Mouse (Mus musculus) spleen, postnatal 36 days (tissue): ENCODE measurements around the gene Cep170b.

ENCODE experiments used
- DNase-seq, 2 experiments: peaks; one replicate each; pipeline ENCODE4 v3.0.0; 2022; ENCODE audit warnings: low spot score in 2 of 2, mixed read lengths in 1 of 2

Gene Cep170b

DNA sequence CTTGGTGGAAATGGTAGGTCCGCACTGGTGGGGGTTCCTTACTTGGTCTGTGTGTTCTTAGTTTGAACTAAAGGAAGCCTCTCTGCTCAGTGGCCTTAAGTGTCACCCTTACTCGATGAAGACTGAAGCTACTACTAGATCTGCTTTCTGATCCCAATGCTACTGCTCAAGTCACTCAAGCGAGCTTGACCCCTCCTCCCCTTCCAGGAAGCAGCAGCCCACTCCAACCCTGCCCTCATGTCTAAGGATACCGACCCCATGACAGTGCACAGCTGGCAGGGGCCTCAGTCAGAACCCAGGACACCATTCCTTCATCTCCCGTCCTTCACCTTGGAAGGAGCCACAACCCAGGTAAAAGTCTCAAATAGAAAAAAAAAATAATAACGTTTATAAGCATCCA is at the start of gene Cep170b:
Cep170b (plus strand) TSS at position 240 of the 400 bp plus-strand sequence.
- DNase-seq = no peak

DNA sequence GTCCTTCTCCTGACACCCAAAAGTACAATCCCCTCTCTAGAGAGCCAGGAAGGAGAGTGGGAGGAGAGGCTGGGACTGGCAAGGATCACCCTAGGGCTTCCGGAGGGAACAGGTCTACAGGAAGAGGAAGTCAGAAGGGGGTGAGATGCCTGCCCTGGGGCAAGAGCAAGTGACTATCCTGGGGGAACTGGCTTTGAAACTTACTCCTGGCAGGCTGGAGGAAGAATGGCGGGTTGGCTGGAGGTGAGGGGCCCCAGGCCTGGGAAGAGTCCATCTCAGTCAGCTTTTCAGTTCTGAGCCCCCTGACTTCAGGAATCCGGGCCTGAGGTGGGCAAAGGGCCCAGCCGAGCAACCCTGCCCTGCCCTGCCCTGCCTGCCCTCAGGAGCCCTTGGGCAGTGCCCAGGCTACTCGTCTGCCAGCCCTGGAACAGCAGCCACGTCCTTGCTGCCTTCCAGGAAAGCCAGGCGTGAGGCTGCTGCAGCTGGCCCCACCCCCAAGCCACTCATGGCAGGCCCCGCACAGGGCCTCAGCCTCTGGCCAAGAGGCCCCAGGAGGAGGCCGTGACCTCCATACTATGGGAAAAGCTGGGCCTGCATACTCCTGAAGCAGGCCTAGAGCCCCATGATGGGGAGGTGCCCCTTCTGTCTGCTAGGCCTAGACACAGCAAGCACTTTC is 49.4 kb upstream of the Cep170b start:
- DNase-seq = no peak

DNA sequence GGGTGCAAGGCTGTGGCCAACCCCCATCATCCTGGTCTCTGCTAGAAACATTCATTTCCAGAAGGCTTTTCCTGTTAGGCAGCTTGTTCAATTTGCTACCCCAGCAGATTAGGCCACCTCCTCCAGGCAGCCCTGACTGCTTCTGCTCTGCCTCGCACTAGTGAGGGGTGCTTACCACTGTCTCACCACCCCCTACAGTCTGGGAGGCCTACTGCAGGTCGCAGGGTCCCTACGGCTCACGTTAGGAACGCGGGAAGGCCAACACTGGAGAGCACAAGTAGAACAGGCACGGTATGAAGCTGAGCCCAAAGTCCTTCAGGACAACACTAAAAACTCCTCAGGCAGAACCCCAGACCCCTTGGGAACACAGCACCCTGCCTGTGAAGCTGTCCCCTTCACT is 48.4 kb upstream of the Cep170b start:
- DNase-seq = no peak

DNA sequence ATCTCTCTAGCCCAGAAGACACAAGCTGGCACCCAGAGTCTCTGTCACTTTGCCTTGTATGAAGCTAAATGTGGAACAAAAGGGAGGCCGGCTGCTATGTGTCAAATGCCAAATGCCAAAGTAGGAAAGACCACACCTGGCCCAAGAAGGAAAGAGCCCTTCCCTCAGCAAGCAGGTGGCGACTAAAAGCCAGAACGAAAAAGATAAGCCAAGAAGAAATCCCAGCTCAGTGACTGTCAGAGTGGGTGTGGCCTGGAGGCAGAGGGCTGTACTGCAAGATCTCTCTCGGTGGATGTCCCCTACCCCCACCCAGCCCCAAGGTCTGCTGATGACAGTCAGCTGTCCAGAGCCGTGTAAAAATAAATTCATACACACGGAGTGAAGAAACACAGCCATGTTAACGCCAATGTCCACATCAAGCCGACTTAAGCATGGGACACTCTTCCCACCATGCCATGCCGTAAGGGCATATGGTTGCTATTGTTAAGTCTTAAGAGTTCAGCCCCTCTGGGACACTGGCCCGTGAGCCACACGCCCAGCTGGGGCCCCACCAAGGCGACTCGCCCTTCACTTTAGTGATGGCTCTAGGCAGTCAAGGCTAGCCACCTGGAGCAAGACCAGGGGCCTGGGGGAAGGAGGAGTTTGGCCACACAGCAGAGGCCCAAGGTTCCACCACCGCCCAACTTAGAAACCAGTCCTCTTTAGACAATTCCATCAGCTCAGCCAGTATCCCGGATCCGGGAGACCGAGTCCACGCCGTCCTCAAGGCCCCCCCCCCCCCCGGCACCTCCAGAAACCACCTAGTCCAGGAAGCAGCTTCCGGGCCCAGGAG is 47.3 kb upstream of the Cep170b start:
- peak; percentile 17 to 36 for DNase-seq

DNA sequence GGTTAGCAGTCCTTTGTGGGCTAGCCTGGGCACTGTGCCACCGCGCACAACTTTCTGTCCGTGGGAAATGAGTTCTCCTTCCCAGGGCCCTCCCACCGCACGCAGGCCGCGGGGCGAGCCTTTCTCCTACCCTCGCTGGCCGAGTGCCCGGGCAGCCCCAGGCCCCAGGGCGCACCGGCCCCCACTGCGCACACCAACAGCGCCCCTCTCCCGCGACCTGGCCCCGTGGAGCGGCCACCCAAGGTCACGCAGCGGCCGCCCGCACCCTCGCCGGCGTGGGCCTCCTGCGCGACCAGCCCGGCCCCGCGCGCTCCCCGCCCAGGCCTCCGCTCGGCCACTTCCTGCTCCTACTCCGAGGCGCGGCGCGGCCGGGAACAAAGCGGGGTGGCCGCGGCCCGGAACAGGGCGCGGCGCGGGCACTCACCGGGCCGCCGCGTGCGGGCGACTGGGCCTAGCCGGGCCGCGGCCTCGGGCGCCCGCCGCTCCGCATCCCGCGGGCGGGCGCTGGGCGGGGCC is 46.6 kb upstream of the Cep170b start:
- peak; percentile 22 to 29 for DNase-seq

DNA sequence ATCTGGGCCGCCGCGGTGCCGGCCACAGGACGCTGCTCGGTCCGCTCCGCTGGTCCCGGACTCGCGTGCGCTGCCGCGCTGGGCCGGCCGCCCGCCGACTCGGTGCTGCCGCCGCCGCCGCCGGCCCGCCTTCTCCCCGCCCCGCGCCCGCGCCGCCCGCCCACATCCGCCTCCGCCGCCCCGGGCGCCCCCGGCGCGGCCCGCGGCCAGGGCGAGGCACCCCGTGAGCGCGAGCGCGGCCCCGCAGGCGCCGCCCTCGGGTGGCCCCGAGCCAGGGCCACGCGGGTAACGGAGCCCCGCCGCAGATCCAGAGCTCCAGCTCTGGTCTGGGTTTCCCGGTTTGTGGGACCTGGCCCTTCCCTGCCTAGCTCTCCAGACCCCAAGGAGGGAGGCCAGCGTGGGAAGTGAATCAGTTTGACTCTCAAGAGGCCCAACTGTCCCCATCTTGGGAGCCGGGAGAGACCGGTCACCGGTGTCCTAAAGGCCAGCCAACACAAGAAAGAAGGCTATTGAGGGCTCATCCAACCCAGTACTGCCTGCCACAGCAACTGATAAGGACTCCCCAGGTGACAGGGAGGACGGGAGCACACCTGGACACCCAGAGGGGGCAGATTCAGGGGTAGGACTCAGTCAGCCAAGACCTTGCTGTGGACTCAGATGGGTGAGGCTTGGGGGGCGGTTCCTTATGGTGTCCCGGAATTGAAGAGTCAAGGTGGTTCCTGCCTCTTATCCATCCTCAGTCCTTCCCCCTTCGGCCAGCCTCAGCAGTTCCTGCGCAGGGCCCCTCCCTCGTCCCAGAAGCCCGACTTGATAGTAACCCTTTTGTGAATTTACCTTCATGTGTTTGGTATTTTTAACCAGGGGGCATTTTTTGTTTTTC is 45.9 kb upstream of the Cep170b start, which contains the start of gene Akt1:
Akt1 (minus strand) TSS at position 753 of the 880 bp plus-strand sequence.
- peak; percentile 50 to 55 for DNase-seq

DNA sequence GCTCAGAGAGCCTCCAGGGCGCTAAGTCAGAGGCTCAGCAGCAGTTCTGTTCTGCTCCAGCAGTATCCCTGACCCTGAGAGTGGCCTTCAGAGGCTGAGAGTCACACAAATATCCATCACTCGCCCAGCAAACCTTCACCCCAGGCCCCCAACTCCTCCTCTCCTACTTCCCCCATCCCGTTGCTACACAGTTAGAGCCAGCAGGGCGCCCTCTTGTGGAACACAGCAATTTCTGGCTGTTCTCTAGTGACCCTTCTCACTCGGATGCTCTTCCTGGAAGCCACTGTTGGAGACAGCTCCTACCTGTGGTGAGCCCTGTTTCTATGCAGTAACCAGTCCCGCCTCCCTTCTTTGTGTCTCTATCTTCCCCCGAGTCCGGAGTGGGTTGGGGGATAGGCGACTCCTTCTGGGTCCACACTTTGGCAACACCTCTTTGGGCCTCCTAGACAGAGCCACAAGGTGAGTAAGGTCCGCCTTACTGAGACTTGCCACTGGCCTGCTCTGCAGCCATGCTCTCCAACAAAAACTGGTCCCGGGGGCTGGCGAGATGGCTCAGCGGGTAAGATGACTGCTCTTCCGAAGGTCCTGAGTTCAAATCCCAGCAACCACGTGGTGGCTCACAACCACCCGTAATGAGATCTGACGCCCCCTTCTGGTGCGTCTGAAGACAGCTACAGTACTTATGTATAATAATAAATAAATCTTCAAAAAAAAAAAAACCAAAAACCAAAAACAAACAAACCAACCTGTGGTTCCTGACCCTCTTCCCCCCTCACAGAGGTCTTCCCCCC is 44.8 kb upstream of the Cep170b start:
- peak; percentile 75 to 84 for DNase-seq

DNA sequence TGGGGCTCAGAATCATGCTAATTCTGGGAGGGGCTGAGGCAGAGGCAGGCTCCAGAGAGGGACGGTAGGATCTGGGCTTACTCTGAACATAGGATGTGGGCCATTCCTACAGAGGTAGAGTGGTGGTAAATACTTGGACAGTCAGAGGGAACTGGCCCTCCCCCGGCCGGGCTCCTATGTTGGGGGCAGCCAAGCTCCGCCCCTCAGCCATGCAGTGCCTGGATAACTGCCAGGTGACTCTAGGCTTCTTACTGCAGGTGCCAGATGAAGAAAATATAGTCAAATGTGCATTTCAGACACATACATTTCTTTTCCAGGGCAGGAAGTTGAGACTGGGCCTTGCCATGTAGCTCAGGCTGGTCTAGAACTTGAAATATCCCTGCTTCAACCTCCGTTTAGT is 43.2 kb upstream of the Cep170b start:
- DNase-seq = no peak

DNA sequence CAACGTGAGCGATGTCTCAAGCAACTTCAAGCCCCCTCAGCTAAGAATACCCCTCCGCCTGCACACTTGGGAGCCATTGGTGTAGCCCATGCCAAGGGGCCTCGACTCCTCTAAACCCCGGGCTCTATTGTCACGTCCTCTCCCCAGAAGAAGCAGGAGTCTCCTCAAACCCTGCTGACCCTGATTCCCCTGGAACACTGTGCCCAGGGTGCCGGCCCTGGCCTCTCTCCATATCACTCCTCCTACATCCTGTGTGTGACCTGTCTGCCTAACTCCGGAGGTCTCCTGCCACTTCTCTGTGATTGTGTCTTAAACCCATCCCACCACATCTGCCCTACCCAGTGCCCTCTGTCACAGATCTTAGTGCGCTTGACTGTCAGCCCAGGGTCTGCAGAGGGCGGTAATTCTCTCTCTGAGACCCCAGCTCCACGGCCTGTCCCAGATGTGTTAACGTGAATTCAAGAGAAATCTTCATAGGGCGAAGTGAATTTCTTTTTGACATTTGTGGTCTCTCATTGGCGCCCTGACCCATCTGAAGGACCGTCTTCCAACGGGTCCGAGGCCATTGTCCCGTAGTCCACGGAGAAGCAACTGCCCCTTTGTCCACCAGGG is 42.2 kb upstream of the Cep170b start:
- DNase-seq = no peak

DNA sequence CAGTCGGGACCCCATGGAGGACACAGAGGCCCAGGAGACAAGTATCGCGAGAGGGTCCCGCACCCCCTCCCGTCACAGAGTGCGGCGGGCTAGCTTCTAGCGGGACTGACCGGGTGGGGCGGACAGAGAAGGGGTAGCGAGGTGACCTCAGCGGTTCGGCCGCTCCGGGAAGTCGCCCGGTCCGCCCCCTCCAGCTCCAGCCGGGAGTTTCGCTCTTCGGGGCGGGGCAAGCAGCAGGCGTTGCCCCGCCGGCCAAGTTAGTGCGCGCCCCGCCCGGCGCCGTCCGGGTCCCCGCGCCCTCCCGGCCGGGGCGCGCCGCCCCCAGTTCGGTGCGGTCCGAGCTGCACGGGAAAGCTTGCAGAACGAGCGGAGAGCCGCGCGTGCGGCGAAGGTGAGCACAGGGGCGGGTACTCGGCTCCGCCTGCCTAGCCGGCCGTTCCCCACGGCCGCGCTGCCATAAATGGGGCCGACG is 41.7 kb upstream of the Cep170b start, which contains the start of gene Zbtb42:
Zbtb42 (plus strand) TSS at position 274 of the 472 bp plus-strand sequence.
- peak; percentile 24 to 25 for DNase-seq

DNA sequence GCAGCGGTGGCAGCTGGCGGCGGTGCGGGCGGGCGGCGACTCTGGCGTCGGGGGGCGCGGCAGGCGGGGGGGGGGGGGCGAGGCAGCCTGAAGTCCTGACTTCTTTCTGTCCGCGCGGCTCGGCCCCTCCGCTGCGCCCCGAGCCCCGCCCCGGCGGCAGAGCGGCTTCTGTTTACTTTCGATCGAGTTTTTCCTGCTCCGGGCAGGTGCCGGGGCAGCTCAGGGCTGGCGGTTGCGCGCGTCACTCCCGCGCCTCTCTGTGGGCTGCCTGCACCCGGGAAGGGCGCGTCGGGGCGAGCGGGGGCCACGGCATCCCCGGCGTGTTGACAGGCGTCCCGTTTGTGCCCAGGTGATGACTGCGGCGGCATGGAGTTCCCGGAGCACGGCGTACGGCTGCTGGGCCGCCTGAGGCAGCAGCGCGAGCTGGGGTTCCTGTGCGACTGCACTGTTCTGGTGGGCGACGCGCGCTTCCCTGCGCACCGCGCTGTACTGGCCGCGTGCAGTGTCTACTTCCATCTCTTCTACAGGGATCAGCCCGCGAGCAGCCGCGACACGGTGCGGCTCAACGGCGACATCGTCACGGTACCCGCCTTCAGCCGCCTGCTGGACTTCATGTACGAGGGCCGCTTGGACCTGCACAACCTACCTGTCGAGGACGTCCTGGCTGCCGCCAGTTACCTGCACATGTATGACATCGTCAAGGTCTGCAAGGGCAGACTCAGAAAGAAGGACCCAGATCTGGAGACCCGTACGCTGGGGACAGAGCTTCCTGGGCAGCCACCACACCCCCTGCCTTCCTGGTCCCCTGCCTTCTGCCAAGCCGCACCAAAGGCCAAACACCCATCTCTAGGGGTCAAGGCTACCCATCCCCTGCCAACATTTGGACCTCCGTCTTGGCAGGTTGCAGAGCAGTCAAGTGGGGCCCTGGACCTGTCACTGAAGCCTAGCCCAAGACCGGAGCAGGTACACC is 40.9 kb upstream of the Cep170b start:
- peak; percentile 30 to 31 for DNase-seq

DNA sequence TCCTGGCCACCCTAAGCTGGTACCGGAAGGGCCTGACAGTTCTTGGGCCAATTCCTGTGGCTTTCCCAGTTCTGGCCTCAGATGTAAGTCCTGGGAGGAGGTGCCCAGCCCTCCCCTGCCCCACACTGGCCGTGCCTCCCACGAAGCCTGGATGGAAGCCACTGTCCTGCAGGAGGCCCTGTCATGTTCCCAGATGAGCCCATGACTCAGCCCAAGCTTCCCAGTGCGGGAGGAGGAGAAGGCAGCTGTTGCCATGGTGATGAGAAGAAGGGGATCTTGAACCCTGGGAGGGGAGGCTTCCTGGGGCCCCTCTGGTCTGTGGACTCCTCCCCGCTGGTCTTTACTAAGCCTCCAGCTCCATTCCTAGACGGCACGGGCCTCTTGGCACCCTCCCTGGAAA is 36.9 kb upstream of the Cep170b start:
- DNase-seq = no peak

DNA sequence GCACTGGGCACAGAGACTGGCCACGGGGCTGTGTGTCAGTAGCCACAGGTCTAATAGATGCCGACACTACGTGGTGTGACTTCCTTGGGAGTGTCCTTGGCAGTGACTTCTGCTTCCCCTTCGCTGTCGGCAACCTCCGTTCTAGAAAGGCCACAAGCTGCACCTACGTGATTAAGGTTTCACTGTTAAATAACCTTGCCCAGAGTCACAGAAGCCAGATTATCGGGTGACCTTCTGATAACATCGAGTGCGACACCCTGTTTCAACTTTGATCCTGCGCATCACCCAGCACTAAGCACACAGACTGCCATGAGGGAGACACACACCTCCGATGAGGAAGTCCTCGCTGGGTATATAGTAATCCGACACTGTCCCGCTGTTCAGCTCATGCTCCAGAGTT is 31.8 kb upstream of the Cep170b start:
- DNase-seq = peak; percentile 32 to 42

DNA sequence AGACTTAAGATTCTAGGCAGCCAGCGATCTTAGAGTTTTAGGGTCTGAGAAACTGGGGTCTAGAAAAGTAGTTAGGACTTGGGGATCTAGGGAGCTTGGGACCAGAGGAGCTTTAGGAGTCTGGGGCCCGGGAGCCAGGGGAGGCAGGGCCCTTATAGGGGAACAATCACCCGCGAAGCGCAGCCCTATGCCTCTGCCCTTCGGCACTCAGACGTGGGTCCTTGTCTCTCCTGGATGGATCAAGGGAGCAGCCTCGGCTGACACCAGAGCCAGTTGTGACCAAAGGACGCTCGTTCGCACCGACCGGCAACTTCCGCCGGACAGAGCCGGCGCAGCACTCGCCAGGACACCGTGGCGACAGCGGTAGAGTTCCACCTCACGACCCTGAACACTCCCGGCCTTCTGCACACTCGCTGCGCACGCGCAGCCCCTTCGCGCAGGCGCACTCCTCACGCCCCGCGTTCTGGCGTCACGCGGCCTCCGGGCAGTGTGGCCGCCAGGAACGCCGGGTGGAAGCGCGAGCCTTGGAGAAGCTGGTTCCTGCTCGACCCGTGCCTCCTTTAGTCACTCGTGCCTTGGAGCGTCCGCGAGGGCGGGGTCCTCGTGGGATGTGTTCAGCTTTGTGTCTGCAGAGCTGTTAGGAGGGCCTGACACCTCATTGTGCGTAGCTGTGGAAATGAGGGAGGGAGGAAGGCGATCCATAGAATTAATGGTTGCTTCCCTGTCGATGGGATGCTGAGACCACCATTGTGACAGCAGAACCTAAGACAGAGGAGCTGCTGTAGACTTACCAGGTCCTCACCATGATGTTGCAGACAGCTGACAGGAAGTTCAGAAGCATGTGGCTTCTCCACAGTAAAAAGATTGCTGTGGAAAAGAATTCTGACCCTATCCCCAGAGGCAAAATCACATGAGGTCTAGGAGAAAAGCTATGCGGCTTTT is 26.8 kb upstream of the Cep170b start:
- DNase-seq = peak; percentile 89 to 93

DNA sequence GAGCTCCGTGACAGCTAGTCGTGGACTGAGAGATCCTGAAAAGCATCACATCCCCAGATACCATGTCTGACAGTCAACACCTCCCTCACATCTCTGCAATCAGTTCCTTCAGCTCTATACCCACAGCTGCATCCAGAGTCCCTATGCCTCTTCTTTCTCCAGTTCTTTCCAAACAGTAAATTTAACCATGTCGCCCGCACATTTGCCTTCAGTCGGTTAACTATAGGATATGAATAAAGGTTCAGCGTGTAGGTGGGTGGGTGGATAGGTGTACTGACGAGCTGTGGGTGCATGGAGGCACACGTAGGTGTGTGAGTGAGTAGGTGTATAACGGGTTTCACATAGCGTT is 26.2 kb upstream of the Cep170b start:
- DNase-seq = no peak

DNA sequence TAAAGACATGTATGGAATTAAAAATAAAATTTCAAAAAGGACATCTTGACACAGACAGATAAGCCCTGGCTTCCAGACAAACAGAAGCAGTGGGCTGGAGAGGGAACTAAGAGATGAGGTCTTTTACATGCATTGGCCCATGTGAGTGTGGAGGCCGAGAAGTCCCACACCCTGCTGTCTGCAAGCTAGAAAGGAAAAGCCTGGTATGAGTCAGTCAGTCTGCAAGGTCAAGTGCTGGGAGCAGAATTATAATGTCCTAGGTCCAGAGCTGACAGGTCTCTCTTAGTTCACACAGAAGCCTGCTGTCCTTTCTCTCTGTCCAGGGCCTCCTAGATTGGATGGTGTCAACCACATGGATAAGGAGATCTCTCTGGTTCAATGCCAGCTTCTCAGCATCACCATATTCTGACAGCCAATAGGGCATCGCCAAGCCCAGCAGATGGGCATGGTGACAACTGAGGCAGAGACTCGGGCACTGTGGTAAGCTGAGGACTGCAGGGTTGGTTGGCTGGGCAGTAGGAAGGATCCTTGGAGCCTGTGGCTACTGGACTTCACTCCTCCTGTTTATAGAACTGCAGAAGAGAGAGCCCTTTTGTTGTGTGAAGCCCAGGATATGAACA is 23.3 kb upstream of the Cep170b start:
- no peak for DNase-seq

DNA sequence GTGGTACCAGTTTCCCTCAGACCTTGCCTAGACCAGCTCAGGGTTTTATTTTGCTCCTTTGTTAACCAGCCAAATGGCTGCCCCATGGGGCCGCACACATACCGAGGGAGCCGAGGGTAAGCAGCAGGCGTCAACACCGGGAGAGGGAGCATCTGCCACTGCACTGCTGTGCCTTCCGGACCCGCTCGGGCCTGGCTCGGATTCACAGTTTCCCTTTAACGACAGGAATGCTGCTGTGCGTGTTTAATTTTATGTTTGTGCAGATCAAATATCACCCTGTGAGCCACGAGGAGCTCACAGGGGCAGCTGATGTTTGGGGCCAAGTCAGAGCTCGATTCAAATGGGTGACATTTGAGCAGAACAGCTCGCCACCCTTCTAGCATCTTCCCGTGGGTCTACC is 19.7 kb upstream of the Cep170b start:
- DNase-seq = no peak
